Mouse (Mus musculus) ES-E14 (cell line): ENCODE measurements around the gene Ppil4. TPM values are rescaled to one million over a fixed set of nuclear protein-coding genes. Genes with fewer than 3 reads are reported as not detected.

Experiments
- DNase-seq: peaks from one replicate; pipeline ENCODE4 v3.0.0-alpha.2; 2013; ENCODE audit warnings: low read depth, low spot score
- H3K27ac ChIP-seq: 2 replicates; pipeline ENCODE4 v1.5.1; 2012; ENCODE audit warnings: low read depth, mild to moderate bottlenecking, low read length, moderate library complexity, mixed read lengths; ENCODE audit not compliant: poor library complexity, insufficient read depth, severe bottlenecking
- H3K36me3 ChIP-seq: 2 replicates; pipeline ENCODE4 v1.6.1; 2012; ENCODE audit warnings: mild to moderate bottlenecking, low read length, moderate library complexity, mixed read lengths; ENCODE audit not compliant: control insufficient read depth, poor library complexity, insufficient read depth, severe bottlenecking
- H3K4me1 ChIP-seq, 2 experiments: fragments of 150-350 bp in 1 of 2; sonication (generic) in 1 of 2; 2 replicates each; pipeline ENCODE4 v1.6.1; 2012; ENCODE audit warnings: low read length in 2 of 2, mild to moderate bottlenecking in 1 of 2, mixed read lengths in 1 of 2; ENCODE audit not compliant: control insufficient read depth in 2 of 2, insufficient read depth in 2 of 2, poor library complexity in 1 of 2
- H3K4me3 ChIP-seq, 2 experiments: fragments of 150-350 bp in 1 of 2; sonication (generic) in 1 of 2; 2 replicates each; pipeline ENCODE4 v1.5.1; 2012; ENCODE audit warnings: low read length in 2 of 2, low read depth in 1 of 2, mild to moderate bottlenecking in 1 of 2, mixed read lengths in 1 of 2; ENCODE audit not compliant: insufficient read depth in 1 of 2, poor library complexity in 1 of 2, severe bottlenecking in 1 of 2
- H3K9ac ChIP-seq: 2 replicates; pipeline ENCODE4 v1.6.1; 2012; ENCODE audit warnings: low read depth, mild to moderate bottlenecking, low read length, mixed read lengths; ENCODE audit not compliant: poor library complexity, insufficient read depth, severe bottlenecking
- H3K9me3 ChIP-seq: fragments of 150-350 bp; sonication (generic); 2 replicates; pipeline ENCODE4 v1.6.1; 2012; ENCODE audit warnings: low read depth, mild to moderate bottlenecking, low read length; ENCODE audit not compliant: control insufficient read depth, insufficient read depth
- CHD2 ChIP-seq: IDR thresholded peaks from 2 replicates; pipeline ENCODE4 v1.6.1; 2014; ENCODE audit warnings: mild to moderate bottlenecking, low read depth, low read length, inconsistent platforms
- HCFC1 ChIP-seq: IDR thresholded peaks from 2 replicates; pipeline ENCODE4 v1.6.1; 2012; ENCODE audit warnings: low read length, inconsistent platforms, borderline replicate concordance; ENCODE audit not compliant: insufficient read depth
- MAFK ChIP-seq: IDR thresholded peaks from 2 replicates; pipeline ENCODE4 v1.6.1; 2014; ENCODE audit warnings: mild to moderate bottlenecking, low read depth, low read length, inconsistent platforms; ENCODE audit not compliant: insufficient read depth
- ZC3H11A ChIP-seq: IDR thresholded peaks from 2 replicates; pipeline ENCODE4 v1.6.1; 2012; ENCODE audit warnings: low read depth, mild to moderate bottlenecking, inconsistent platforms, low read length, borderline replicate concordance
- ZNF384 ChIP-seq: IDR thresholded peaks from 2 replicates; pipeline ENCODE4 v1.6.1; 2012; ENCODE audit warnings: low read depth, low read length, inconsistent platforms
- in situ Hi-C, 2 experiments: fragments of 600-800 bp; cut with MboI; formaldehyde crosslinking; loops; one replicate each; pipeline ENCODE4 v1.15.1; 2025; ENCODE audit warnings: low sequenced_read_pairs in 2 of 2, inconsistent platforms in 1 of 2; ENCODE audit not compliant: unreplicated experiment in 2 of 2
- total RNA-seq: library from RNA; depleted of rRNA; stranded (reverse); fragments of 300-350 nt; gene quantifications from 2 replicates; pipeline ENCODE4 v1.2.3, GENCODE M21; 2012

Ppil4 gene
- total RNA-seq, 1 experiment = 38.6 TPM

DNA sequence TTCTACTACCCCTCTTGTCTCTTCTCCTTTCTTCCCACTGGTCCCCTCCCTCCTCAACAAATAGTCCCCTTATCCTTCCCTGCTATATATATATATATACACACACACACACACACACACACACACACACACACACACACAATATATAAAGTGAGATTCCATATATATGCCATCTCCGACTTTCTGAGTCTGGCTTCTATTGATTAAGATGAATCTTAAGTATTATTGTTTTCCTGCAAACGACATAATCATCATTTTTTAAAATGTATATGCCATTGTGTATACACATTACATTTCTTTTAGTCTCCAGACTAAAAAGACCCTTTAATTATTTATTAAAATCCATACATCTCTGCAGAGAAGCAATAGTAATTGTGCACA is 47.7 kb downstream of the Ppil4 start:
- Histone ChIP-seq H3K9me3 (no peaks in the 10 kb centered on the region), H3K36me3 (no peaks in the 10 kb centered on the region), H3K27ac (no peak overlapping the region), H3K9ac (no peak overlapping the region), H3K4me1 (no peaks in the 10 kb centered on the region), H3K4me3 (no peak overlapping the region)
- in situ Hi-C loops = no loop called here
- TF ChIP-seq ZC3H11A (no peak), HCFC1 (no peak)
- DNase-seq = no peak

- H3K4me1 ChIP-seq = no peaks in the 10 kb centered on the region
- H3K36me3 ChIP-seq = no peaks in the 10 kb centered on the region
- DNase-seq = no peak
- TF ChIP-seq HCFC1 (no peak), ZNF384 (no peak), ZC3H11A (no peak), CHD2 (no peak), MAFK (no peak)
- no peak overlapping the region for H3K9ac ChIP-seq
- no peak overlapping the region for H3K27ac ChIP-seq
- H3K9me3 ChIP-seq = no peaks in the 10 kb centered on the region
- no peak overlapping the region for H3K4me3 ChIP-seq
- in situ Hi-C loops = no loop called here
Observed at GRCm38 (mm10) chr10:7840785-7841184, 48.1 kb downstream of the Ppil4 start.

DNA sequence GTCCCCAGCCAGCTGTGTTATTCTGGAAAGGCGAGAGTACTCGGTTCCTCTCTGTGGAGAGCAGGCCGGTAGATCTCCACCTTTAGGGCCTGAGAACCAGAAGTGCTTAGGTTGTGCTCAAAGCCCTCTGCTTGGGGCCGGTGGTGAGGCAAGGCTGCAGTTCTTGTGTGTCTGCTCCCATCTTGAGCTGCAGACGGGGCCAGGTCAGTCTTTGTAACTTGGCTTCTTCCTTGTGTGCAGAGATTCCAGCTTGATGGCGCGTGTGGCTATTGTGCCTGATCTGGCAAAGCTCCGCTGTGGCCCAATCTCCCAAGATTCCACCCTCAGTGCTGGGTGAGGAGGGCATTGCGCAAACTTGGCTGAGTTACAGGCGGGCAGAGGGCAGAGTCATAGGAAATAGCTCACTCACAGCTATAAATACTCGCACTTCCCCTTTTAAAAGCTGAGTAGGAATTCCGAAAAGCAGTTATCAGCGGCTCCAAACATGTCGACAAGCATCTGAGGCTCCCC is 48.9 kb downstream of the Ppil4 start:
- no peaks in the 10 kb centered on the region for H3K9me3 ChIP-seq
- TF ChIP-seq ZNF384 (no peak), ZC3H11A (no peak), MAFK (no peak), CHD2 (no peak), HCFC1 (no peak)
- no peak for DNase-seq
- H3K4me3 ChIP-seq = peak overlapping the region in 1 of 2 experiments; percentile 41; a peak in 2 of 4 replicates
- H3K36me3 ChIP-seq = no peaks in the 10 kb centered on the region
- no peak overlapping the region for H3K9ac ChIP-seq
- H3K27ac ChIP-seq = no peak overlapping the region
- in situ Hi-C loops = no loop called here
- H3K4me1 ChIP-seq = no peaks in the 10 kb centered on the region

GRCm38 (mm10) chr10:7843181-7843580 is 50.5 kb downstream of the Ppil4 start:
- no peak for DNase-seq
- TF ChIP-seq CHD2 = no peak
- no peak for TF ChIP-seq ZNF384
- no peak for TF ChIP-seq MAFK
- TF ChIP-seq HCFC1 = no peak
- no peak for TF ChIP-seq ZC3H11A
- in situ Hi-C loops = no loop called here
- no peaks in the 10 kb centered on the region for H3K9me3 ChIP-seq
- H3K36me3 ChIP-seq = no peaks in the 10 kb centered on the region
- H3K27ac ChIP-seq = no peak overlapping the region
- no peak overlapping the region for H3K9ac ChIP-seq
- H3K4me1 ChIP-seq = no peaks in the 10 kb centered on the region
- H3K4me3 ChIP-seq = no peak overlapping the region

DNA sequence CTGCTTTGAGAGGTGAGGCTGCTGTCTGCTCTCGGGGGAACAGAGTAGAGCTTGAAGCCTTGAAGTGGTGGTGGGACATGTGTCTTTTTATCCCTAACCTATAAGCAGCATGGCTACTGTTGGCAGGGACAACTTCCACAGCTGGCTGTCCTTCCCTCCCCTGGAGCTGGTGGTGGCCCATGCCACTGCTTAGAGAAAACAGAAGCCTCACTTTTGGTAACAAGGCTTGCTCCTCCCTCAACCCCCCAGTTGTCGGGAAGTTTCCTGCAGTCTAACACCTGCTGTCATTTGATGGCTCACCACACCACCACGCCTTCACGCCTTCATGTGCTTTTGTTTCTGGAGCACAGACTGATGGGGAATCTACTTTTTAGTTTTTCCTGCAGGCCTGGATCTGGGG is 51.5 kb downstream of the Ppil4 start:
- no peaks in the 10 kb centered on the region for H3K36me3 ChIP-seq
- no peak overlapping the region for H3K4me3 ChIP-seq
- H3K9ac ChIP-seq = no peak overlapping the region
- H3K27ac ChIP-seq = no peak overlapping the region
- in situ Hi-C loops = no loop called here
- H3K4me1 ChIP-seq = no peaks in the 10 kb centered on the region
- no peak for DNase-seq
- no peak for TF ChIP-seq HCFC1
- TF ChIP-seq CHD2 = no peak
- no peak for TF ChIP-seq ZC3H11A
- TF ChIP-seq ZNF384 = no peak
- no peak for TF ChIP-seq MAFK
- no peaks in the 10 kb centered on the region for H3K9me3 ChIP-seq
